Mouse (Mus musculus): ENCODE results near the gene Spink4. TPM values are rescaled to one million over a fixed set of nuclear protein-coding genes. Genes with fewer than 3 reads are reported as not detected.
"Not testable (repeated sequence)": the region's sequence is repeated elsewhere in the genome, so short reads cannot be mapped to it uniquely, and the experiment has no call there.

Gene Spink4
- polyA plus RNA-seq, 1 experiment from 2014 or later = 0.65 TPM

DNA sequence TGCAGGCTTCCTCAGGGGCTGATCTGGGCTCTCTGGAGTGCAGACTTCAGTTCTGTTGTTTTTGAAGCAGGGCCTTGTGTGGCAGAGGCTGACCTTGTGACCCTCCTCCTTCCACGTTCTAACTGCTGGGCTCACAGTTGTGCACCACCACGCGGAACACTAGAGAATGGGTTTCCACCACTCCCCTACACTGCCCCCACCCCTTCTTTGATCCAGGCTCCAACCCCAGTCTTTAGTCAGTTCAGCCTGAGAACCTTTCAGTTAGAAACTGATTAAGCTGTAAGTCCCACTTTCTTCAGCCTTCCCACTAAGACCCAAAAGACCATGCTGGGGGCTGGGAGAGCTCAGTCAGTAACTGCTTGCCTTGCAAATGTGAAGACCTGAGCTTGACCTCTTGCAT, 5.7 kb downstream of the Spink4 start:
- no peak overlapping the region for H3K27ac ChIP-seq (ENCODE audit: low read depth)
- no peaks in the 10 kb centered on the region for H3K36me3 ChIP-seq (replicated peaks; ENCODE audit: insufficient read depth, low read length)
- no peaks in the 10 kb centered on the region for H3K4me1 ChIP-seq (ENCODE audit: insufficient read depth)
- TF ChIP-seq CTCF (IDR thresholded peaks at IDR 0.05; ENCODE audit: low read depth) (no peak), EP300 (IDR thresholded peaks at IDR 0.05; ENCODE audit: low read depth) (no peak)
- ATAC-seq (no peak), DNase-seq (no peak)
- no peaks in the 10 kb centered on the region for H3K9me3 ChIP-seq (ENCODE audit: low read length)
- no peaks in the 10 kb centered on the region for H3K27me3 ChIP-seq (ENCODE audit: insufficient read depth, low read length)
- no peak overlapping the region for H3K4me3 ChIP-seq (ENCODE audit: low read depth, low read length)
- 74% methylated on average over 3 of the region's 3 CpGs for WGBS (ENCODE audit: insufficient replicate concordance)
- no peak overlapping the region for H3K9ac ChIP-seq (replicated peaks)
- H3K4me2 ChIP-seq (ENCODE audit: low read depth, low read length) = no peak overlapping the region

DNA sequence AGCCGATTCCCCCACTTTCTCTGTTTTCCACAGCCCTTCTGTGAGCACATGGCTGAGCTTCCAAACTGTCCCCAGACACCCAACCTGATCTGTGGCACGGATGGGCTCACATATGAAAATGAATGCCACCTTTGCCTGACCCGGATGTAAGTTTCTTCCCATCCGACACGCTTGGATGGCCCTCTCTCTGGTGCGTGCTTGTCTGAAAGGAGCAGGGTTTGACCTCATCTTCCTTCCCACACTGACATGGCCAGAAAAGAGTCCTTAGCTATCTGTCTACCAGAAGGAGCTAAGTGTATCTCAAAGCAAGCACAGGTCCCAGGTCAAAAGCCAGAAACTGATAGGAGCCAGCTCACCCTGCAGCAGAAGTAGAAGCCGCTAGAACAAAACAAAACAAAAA, 9.2 kb downstream of the Spink4 start:
- H3K9ac ChIP-seq (replicated peaks) = no peak overlapping the region
- no peaks in the 10 kb centered on the region for H3K27me3 ChIP-seq (ENCODE audit: insufficient read depth, low read length)
- H3K27ac ChIP-seq (ENCODE audit: low read depth) = no peak overlapping the region
- H3K4me2 ChIP-seq (ENCODE audit: low read depth, low read length) = no peak overlapping the region
- H3K4me3 ChIP-seq (ENCODE audit: low read depth, low read length) = no peak overlapping the region
- H3K4me1 ChIP-seq (ENCODE audit: insufficient read depth) = no peaks in the 10 kb centered on the region
- ATAC-seq (no peak), DNase-seq (no peak)
- no peak for TF ChIP-seq EP300 (IDR thresholded peaks at IDR 0.05; ENCODE audit: low read depth)
- no peak for TF ChIP-seq CTCF (IDR thresholded peaks at IDR 0.05; ENCODE audit: low read depth)
- H3K36me3 ChIP-seq (replicated peaks; ENCODE audit: insufficient read depth, low read length) = peaks cover 9% of the 10 kb centered on the region
- H3K9me3 ChIP-seq (ENCODE audit: low read length) = no peaks in the 10 kb centered on the region
- 82% methylated on average over 7 of the region's 7 CpGs for WGBS (ENCODE audit: insufficient replicate concordance)

DNA sequence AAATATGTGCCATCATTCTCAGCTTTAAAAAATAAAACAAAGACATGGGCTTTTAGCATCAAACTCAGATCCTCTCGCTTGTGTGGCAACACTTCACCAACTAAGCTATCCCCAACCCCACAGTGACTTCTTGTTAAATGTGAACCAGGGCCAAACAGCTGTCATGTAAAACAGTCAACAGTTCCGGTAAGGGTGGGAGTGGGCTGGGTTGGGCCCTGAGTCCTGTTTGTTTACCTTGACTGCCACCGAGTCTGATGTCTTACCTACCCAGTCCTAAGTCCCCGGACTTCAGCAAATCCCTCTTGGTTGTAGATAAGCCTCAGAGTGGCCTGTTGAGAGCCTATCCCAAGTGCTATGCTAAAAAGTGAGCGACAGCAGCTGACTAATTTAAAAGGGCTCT, 13.8 kb downstream of the Spink4 start:
- H3K4me3 ChIP-seq (ENCODE audit: low read depth, low read length) = no peak overlapping the region
- no peaks in the 10 kb centered on the region for H3K4me1 ChIP-seq (ENCODE audit: insufficient read depth)
- H3K9me3 ChIP-seq (ENCODE audit: low read length) = no peaks in the 10 kb centered on the region
- H3K9ac ChIP-seq (replicated peaks) = no peak overlapping the region
- DNase-seq = no peak
- ATAC-seq = no peak
- no peak overlapping the region for H3K27ac ChIP-seq (ENCODE audit: low read depth)
- TF ChIP-seq CTCF (IDR thresholded peaks at IDR 0.05; ENCODE audit: low read depth) (no peak), EP300 (IDR thresholded peaks at IDR 0.05; ENCODE audit: low read depth) (no peak)
- H3K4me2 ChIP-seq (ENCODE audit: low read depth, low read length) = no peak overlapping the region
- 79% methylated on average over 5 of the region's 5 CpGs for WGBS (ENCODE audit: insufficient replicate concordance)
- H3K36me3 ChIP-seq (replicated peaks; ENCODE audit: insufficient read depth, low read length) = peaks cover 45% of the 10 kb centered on the region
- no peaks in the 10 kb centered on the region for H3K27me3 ChIP-seq (ENCODE audit: insufficient read depth, low read length)

DNA sequence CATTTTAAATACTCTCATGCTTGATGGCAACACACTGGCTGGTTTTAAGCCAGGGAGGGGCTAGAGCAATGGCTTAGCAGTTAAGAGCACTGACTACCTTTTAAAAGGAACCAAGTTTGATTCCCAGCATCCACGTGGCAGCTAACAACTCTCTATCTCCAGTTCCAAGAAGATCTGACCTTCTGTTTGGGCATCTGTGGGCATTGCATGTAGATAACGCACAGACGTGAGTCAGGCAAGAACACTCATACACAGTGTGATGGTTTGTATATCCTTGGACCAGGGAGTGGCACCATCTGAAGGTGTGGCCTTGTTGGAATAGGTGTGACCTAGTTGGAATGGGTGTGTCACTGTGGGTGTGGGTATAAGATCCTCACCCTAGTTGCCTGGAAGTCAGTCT, 14.5 kb downstream of the Spink4 start:
- H3K27ac ChIP-seq (ENCODE audit: low read depth); H3K9me3 ChIP-seq (ENCODE audit: low read length); H3K27me3 ChIP-seq (ENCODE audit: insufficient read depth, low read length); H3K4me2 ChIP-seq (ENCODE audit: low read depth, low read length); DNase-seq; H3K4me1 ChIP-seq (ENCODE audit: insufficient read depth); H3K4me3 ChIP-seq (ENCODE audit: low read depth, low read length); H3K9ac ChIP-seq (replicated peaks): not testable (repeated sequence)
- H3K36me3 ChIP-seq (replicated peaks; ENCODE audit: insufficient read depth, low read length) = peaks cover 51% of the 10 kb centered on the region
- WGBS (ENCODE audit: insufficient replicate concordance) = 80% methylated on average over 3 of the region's 3 CpGs
- peak; percentile 53 for ATAC-seq

DNA sequence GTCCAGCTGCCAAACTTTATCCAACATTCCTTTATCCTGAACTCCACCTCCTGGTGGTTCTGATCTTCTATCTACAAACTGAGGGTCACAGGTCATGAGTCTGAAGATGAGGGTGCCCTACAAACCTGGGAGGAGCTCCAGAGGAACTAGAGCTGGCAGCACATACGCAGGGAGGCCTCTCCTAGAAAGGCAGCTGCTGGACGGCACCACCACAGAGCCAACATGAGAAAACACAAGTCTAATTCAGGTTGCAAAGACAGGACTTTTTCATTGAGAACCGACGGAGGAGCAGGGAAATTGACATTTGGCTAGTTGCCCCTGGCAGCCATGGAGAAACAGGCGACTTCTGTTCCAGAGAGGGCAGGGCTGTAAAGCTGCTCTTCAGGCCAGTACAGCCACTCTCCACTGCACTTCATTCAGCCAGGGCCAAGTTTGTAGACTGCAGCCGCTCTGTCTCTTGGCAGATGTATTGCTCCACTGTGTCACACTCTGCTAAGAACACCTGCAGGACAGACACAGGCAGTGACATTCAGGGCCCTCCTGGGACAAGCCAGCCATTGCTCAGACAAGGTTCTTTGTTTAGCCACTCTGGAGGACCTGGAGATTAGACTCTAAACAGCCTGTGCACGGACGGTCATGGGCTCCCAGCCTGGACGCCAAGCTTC, 16.5 kb downstream of the Spink4 start:
- Histone ChIP-seq H3K4me2 (ENCODE audit: low read depth, low read length) (no peak overlapping the region), H3K27me3 (ENCODE audit: insufficient read depth, low read length) (no peaks in the 10 kb centered on the region), H3K27ac (ENCODE audit: low read depth) (no peak overlapping the region; the same call in 1 of the 2 replicates), H3K4me1 (ENCODE audit: insufficient read depth) (no peaks in the 10 kb centered on the region), H3K36me3 (replicated peaks; ENCODE audit: insufficient read depth, low read length) (peaks cover 70% of the 10 kb centered on the region), H3K9me3 (ENCODE audit: low read length) (peaks cover 11% of the 10 kb centered on the region; the same call in 1 of the 2 replicates), H3K4me3 (ENCODE audit: low read depth, low read length) (no peak overlapping the region), H3K9ac (replicated peaks) (no peak overlapping the region)
- DNase-seq (no peak), ATAC-seq (no peak; the same call in 1 of the 2 replicates)
- WGBS (ENCODE audit: insufficient replicate concordance) = 83% methylated on average over 9 of the region's 9 CpGs
- TF ChIP-seq CTCF (IDR thresholded peaks at IDR 0.05; ENCODE audit: low read depth) (no peak), EP300 (IDR thresholded peaks at IDR 0.05; ENCODE audit: low read depth) (no peak)

DNA sequence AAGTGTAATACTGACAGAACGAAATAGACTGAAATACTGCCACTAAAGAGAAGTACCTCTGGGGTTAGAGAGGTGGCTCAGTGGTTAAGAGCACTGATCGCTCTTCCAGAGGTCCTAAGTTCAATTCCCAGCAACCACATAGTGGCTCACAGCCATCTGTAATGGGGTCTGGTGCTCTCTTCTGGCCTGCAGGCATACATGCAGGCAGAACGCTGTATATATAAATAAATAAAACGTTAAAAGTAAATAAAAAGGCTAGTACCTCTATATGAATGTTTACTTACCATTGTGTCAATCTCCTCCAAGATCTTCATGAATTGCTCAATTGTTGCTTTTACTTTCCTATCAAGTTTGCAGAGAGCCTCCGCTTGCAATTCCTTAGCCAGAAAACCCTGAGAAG, 18.9 kb downstream of the Spink4 start:
- H3K27me3 ChIP-seq (ENCODE audit: insufficient read depth, low read length) = no peaks in the 10 kb centered on the region
- peaks cover 11% of the 10 kb centered on the region; the same call in 1 of the 2 replicates for H3K9me3 ChIP-seq (ENCODE audit: low read length)
- H3K27ac ChIP-seq (ENCODE audit: low read depth) = no peak overlapping the region
- DNase-seq (no peak), ATAC-seq (no peak)
- no peak overlapping the region for H3K4me2 ChIP-seq (ENCODE audit: low read depth, low read length)
- H3K36me3 ChIP-seq (replicated peaks; ENCODE audit: insufficient read depth, low read length) = peaks cover 87% of the 10 kb centered on the region
- WGBS (ENCODE audit: insufficient replicate concordance) = 87% methylated on average over 5 of the region's 5 CpGs
- H3K9ac ChIP-seq (replicated peaks) = no peak overlapping the region
- 0 out of 2 replicates have a peak, but pooled peaks cover 2% of the 10 kb centered on the region for H3K4me1 ChIP-seq (ENCODE audit: insufficient read depth)
- TF ChIP-seq EP300 (IDR thresholded peaks at IDR 0.05; ENCODE audit: low read depth) (no peak), CTCF (IDR thresholded peaks at IDR 0.05; ENCODE audit: low read depth) (no peak)
- no peak overlapping the region for H3K4me3 ChIP-seq (ENCODE audit: low read depth, low read length)

Data from liver, postnatal 0 days (tissue).